Mouse (Mus musculus) urinary bladder, adult 2 months (tissue): ENCODE measurements around the gene Wdr17. TPM values are rescaled to one million over a fixed set of nuclear protein-coding genes. Genes with fewer than 3 reads are reported as not detected.
"Not testable (repeated sequence)": the region's sequence is repeated elsewhere in the genome, so short reads cannot be mapped to it uniquely, and the experiment has no call there.

Source experiments
- DNase-seq: peaks from one replicate; pipeline ENCODE4 v3.0.0; 2022; ENCODE audit warnings: low spot score
- polyA plus RNA-seq: library from polyadenylated mRNA; depleted of rRNA; stranded (reverse); fragments of >200 nt; gene quantifications from 2 replicates; pipeline ENCODE4 v1.2.3, GENCODE M21; 2012

The Wdr17 gene
- polyA plus RNA-seq, 1 experiment, result 0.10 TPM

DNA sequence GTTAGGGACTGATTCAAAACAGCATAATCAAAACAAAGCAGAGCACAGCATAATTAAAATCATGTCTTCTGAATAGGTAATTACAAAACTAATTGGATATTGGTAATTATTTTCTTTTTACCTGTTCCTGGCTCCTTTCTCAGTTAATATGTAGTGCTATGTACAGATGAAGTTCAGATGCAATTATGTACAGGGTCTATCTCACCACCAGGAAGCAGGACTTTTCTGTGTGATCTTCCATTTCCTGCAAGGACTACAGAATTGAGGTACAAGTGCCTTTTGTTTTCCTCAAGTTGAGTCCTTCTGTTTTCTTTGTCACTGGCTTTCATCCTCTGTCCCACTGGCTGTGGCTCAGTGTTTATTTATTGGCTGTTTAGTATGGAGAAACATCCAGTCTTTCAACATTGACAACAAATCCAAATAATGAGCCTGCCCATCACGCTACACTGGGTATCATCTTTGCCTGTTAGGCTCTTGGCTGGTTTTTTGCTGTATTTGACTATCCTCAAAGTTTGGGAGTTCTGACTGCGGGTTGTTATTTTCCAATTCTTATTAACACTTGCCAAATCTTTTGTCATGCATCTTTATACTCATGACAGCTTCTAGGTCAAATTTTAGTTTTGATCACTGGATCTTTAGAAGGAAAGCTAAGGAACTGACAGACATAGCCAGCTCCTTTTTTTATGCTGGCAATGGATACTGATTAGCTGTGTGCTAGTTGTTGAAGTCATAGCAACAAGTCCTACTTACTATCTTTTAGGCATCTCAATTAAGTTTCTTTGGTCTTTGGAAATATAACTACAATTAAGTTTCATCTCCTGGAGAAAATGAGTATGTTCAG, 94.9 kb downstream of the Wdr17 start:
- no peak for DNase-seq

DNA sequence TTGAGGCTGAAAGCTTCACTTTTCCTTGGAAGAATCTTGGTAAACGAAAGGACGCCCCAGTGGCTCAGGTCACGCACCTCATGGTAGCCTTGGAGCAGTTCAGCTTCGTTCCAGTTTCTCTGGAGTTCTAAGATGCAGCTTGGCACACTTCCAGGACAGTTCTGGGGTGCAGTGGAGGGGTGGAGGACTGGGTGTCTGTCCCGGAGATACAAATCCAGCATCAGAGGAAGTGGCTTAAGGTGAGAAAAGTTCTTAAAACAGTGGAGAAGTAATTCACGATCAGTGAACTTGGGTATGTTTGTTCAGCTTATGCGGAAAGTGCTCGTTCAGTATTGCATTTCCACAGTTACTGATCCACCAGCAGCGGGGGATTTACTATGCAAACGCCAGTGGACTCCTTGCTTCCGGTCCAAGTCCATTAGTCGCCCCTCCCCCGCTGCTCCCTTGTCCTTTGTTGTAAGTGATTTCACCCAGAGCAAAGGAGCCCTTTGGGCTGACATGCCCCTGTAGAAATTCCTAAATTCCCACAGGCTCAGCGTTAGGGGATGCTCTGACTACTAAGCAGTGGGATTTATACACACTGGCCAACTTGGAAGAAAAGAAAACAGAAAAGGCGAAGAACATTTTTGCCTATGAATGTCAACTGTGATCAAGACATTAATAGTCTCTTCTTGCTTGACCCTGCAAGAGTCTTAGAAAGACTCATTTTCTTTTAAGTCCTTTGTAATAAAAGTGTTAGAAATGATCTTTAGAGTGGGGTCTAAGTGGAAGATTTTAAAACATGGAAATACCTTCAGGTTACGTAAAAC, 106.6 kb downstream of the Wdr17 start:
- DNase-seq, result no peak

DNA sequence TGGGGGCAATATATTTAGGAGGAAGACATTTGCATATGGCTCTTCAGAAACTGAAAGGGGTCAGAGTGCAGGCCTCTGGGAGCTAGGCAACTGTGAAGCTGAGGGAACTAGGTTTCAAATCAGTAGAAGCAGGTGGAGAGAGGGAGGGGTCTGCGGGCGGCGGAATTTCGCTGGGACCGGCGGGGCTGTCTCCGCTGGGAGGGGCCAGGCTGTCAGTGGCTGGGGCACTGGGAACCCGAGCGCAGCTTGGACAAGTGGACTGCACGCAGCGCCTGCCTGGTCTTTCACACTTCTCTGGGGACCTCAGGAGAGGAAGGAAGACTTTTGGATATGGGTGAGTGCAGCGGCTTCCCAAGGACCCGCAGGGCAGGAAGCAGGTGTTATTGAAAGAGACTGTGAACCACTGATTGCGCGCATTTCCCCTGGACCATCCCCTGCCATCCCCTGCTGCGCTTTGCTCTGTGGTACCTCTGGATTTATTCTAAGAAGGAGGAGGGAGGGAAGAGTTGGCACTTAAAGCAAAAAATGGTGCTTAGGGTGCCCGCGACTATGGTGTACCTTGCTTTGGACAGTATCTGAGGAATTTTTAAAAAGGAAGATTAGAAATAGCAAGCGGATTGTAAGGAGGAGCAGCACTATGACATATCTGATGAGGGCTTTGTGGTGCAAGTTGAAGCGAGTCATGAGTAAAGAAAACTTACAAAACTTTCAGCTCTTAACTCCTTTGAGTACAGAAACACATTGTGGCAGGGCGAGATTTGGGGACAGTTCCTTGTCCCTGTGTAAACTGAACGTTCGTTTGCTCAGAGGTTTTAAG, 107.5 kb downstream of the Wdr17 start:
- peak; percentile 17 for DNase-seq

DNA sequence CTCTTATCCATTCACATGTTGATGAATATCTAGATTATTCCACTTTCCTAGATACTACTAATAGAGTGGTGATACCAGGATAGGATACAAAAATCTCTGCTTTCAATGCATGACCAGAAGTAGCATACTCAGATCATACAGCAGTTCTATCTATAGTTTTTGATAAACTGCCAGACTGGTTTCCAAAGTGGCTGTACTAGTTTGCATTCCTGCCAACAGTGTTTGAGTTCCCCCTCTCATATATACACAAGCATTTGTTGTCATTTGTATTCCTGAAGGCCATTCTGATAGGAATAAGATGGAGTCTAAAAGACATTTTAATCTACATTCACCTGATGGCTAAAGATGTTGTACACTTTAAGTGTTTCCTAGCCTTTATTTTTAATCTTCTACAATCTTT, 110.0 kb downstream of the Wdr17 start:
- DNase-seq, result no peak

DNA sequence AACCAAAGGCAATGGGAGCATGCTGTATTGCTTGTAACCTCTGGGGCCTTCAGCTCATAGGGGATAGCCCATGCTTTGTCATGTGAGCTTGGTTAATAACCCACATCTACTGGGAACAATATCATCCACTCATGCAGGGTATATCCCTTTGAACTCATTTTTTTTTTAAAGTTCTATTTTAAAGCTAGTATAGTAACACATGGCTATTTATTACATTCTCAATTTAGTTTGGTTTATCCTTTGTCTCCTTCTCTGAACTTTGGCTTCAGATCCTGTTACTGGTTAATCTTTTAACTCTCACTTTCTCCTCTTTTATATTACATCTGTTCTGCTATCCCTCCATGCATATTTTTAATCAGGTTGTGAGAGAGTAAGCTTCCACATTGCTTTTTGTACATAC, 110.7 kb downstream of the Wdr17 start:
- DNase-seq, result no peak

DNA sequence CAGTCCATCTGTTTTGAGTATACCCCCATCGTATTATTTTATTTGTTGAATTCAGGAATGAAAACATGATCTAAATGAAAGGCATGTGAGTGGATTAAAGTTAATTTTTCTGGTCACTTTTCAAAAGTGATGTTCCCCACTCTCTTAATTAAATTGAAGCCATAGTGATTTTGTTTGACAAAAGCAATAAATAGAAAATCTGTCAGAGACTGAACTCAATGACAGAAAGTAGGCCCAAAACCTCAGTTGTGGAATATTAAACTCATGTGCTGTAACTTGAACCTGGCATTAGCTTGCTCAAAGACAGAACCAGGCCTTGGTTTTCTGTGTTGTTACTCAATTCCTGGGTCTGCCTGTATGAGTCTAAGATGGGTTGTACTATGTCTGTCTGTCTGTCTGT, 129.3 kb downstream of the Wdr17 start:
- no peak for DNase-seq

DNA sequence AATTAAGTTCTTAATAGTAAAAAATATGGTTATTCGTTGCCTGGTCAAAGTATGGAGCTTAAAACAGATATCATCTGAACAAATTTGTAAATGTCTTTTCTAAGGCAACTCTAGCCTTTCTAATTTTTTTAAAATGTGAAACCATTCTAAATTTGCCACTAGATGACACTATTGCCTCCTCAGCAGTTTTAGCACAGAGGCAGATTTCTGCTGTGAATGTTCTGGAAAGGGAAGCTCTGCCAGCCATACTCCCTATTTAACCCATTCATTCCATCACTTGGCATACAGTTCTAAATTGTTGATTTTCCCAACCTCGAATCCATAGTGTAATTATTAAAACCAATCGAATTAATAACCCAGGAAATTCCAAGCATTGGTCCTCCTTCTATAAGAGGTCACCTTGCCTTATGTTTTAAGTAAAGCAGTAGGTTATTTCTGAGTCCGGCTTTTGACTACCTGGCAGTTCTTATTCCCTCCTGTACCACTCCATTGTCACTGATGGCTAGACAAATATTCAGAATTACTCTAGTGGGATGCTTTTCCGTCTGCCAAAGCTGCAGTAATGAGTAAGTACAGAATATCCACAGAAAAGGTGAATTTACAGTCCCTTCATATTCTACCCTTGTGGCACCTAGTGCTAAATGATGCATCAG, 150.2 kb downstream of the Wdr17 start:
- DNase-seq, result no peak

DNA sequence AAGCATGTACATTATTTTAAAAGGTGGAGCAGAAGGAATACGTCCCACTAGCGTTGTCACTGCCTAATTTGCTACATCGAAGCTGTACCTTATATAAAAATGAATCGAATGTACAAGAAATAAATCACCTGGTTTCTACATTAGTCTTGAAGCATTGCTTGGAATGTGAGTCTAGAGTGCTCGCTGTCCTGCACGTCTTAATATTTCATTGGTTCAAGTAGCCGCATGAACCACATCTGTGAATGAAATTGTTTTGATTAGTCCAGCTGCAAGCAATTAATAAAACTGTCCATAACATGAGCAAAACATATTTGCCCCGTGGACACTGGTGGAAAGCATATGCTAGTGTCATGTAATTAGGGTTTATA, 162.3 kb downstream of the Wdr17 start:
- DNase-seq, result no peak

DNA sequence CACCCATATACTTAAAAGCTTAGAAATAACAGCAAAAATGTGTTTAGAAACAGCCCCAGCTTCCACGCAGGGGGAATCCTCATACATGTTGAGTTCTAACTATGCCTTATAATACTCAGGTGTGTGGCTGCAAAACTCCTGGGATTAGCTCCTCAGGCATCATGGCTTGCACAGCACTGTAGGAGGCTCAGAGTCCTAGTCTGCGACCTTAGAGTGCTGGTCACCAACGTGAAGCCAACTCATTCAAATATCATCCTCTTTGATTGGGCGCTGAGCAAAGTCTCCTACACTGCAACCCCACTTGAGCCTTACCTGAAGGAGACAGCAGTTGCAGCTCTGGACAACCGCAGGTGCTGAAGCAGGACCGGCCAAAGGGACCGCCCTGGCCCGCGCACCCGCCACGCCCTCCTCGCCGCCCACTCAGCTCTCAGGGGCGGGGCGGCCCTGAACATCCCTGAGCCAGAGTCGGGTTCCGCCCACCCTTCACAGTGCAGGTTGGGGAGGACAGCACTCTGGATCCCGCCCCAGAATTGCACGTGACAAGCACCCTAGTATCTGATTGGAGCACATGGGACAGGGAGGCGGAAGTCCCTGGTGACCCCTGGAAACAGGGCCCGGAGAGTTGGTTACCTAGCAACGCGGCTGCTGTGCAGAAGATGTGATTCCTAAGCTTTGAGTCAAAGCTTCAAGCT, 162.9 kb downstream of the Wdr17 start:
- peak; percentile 41 for DNase-seq

DNA sequence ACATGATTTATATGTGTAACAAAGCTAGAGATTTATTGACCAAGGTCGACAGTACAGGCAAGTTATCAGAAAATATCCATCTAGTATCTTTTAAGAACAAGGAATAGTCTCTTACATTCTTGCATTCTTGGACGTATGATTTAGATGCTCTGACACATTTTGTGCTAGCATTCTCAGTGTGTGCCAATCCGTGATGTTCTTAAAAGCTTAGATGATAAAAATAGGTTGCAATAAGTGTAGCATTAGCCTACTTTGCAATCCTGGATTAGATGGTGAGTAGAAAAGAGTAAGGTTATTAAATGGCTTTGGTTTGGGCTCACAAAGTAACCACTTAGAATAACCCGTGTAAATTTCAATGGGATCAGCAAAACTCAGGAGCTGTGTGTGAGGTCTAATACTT, 168.5 kb downstream of the Wdr17 start:
- no peak for DNase-seq

DNA sequence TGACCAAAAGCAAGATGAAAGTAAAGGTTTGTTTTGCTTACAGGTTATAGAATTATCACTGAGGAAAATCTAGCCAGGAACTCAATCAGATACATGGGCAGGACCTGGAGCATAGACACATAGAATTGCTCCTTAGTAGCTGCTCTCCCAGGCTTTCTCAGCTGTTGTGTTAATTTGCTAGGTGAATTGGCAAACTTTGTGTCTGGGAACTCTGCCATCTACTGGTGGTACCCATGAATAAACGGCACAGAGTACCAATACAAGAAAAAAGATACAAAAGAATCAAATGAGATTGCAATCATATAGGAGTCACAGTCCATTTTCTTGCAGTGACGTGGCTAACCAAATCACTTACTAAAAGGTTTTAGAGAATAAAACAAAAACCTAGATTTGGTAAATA, 181.2 kb downstream of the Wdr17 start:
- no peak for DNase-seq

DNA sequence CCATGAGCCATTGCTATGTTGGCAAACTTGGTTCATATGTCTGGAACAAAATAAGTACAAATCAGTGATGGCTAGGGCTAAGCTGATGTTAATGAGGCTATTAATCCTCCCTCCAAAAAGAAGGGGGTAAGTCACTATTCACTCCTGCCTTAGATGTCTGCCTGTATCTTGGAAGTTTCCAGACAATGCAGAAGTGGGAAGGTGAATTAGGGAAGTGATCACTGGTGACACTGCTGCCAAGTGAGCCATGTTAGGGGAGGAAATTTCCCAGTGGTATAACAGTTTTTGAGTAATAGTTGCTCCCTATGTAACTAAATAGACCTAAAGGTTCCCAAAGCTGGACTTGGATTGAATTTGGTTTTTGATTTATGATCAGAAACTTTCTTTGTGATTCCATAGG, 215.2 kb downstream of the Wdr17 start:
- no peak for DNase-seq

DNA sequence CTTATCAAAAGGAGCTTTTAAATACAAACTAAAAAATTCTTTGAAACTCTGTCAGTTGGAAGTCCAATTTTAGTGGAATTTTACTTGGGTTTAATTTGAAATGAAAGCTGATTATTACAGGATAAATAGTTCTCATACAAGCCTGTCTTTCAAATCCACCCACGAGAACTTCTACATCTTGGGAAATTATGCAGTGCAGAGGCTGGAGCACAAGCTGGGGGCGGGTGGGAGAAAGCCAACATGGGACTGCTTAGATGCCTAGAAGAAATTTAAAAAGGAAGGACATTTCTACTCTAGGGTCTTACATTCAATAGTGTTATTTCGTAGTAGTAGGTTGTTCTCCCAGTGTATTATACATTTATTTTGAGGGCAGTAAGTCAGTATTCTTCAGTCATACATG, 219.2 kb downstream of the Wdr17 start:
- no peak for DNase-seq

DNA sequence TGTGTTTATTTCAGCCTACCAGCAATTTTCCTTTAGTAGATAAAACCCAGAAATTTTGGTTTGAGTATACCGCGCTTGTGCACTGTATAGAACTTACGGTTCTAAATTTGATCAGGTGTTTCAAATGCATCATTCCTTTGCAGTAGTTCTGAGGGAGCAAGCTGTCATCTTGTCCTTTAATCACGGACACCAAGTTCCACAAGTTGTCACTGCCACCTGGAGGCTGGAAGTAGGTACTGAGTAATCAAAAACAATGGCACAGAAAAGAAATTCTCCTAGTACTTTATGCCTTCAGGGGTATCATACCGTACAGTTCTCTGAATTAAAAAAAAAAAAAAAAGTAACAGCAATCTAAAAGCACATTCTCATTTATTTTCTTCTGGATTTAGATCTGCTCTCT, 226.3 kb downstream of the Wdr17 start:
- DNase-seq, result no peak

DNA sequence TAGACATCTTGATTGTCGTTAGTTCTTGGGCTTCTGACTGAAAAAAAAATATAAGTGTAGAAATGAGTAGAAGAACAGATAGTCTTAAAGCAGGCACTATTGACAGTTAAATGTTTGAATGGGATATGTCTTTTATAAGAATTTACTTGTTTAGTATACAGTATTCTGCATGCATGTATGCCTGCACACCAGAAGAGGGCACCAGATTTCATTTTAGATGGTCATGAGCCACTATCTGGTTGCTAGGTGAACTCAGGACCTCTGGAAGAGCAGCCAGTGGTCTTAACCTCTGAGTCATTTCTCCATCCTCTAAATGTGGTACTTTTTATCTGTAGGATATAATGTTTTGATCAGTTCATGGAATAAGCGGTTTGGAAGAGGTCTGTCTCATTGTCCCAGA, 227.3 kb downstream of the Wdr17 start:
- no peak for DNase-seq

DNA sequence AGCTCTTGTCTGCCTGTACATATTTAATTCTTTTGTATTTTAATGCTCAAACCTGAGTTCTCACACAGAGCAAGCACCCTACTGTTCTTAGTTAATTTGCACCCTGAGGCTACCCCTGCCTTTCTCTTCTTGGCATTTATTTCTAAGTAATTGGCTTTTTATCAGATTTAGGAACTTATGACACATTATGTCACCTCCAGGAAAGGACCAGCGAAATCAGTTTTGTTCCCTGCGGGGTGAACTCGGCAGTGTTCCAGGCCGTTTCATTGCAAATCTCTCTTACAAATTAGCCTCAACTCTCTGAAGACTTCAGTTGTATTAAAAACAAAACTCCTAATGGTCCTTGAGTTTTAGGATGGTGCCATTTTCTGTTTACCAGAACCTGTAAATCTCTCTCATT, 248.3 kb downstream of the Wdr17 start:
- no peak for DNase-seq

DNA sequence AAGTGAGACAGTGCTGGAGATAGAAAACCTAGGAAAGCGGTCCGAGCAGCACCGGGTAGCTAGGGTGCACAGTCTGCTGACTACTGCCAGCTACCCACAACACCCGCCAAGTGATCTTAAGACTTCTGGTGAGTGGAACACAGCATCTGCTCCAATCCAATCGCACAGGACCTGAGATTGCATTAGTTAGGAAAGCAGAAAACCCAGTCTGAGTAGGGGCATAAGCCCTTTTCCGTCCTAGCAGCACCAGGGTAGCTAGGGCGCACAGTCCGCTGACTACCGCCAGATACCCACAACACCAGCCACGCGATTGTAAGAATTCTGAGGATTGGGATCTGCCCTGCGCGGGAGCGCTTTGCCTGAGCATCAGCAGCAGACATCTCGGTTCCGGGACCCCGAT, 270.3 kb downstream of the Wdr17 start:
- DNase-seq, result not testable (repeated sequence)

DNA sequence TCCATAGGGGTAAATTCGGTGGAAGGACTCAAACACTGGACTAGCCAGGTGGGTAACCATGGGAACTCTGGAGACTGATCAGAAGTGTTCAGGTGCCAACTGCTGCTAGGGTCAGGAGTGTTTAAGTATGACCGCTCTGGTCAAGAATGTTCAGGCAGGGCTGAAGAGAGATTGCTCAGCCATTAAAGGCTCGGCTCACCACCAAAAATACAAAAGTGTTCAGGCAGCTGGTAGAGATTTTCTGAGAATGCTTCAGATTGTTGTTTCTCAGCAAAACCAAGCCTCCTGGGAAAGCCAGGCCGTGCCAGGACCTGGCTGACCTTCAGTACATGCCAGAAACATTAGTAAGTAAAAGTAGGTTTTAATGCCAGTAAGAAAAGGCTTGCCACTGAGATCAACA, 276.7 kb downstream of the Wdr17 start:
- no peak for DNase-seq

DNA sequence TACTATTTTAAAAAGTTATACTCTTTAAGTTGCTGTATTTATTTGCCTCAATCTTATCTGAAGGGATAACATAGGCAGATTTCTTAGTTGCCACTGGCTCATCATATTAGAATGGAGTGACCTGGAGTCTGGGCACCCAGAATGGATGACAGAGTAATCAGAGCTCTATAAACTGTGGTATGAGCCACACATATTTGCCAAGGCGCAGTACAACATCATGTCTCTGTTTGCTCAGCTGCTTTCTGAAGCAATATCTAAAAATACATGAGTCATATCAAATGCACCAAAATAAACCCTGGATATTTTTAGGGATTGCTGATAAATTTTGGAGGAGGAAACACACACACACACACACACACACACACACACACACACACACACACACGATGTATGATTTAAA, 277.6 kb downstream of the Wdr17 start:
- no peak for DNase-seq

DNA sequence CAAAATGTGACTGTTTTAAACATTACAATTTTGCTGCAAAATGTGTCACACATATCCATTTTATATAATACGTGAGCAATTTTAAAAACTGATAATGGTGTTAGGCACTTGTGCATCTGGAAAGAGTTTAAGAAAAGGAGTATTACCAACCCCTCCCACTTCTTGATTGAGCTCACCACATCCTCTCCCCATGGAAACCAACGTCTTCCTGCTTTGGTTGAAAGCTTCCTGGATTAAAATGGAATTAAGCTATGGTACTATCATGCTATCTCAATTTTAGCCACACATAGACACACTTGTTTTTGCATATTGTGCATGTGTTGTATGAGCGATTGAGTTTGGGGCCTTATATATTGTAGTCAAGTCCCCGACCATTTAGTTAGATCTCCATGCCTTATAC, 283.5 kb downstream of the Wdr17 start:
- DNase-seq, result no peak

DNA sequence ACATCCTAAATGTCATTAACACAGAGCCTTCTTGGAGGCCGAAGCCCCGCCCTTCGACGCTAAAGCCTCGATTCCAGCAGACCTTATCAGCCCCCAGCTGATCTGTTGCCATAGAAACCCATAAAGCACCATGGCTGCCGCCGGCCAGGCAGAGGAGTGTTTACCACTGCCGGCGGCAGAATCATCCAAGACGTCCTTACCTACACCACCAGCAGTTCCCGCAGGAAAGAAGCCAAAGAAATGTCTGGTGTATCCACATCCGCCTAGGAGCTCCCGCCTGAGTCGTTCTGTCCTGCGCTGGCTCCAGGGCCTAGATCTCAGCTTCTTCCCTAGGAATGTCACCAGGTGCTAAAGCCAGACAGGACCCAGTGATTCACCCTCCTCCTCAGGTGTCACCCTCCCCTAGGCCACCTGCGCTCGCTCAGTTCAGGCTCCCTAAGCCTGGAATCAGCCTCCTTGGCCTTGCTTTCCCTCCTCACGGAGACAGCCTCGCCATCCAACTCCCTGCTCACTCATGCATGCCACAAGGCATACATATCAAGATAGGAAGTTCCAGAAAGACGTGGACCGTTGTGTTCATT, 286.2 kb downstream of the Wdr17 start, which contains the start of gene Spata4:
Gene Spata4, plus strand, starts transcription at position 111 of the 581 bp plus-strand sequence.
- DNase-seq, result no peak
